Mouse (Mus musculus) hindbrain, embryonic 11.5 days (tissue): ENCODE data around the gene Mettl26. TPM values are rescaled to one million over a fixed set of nuclear protein-coding genes. Genes with fewer than 3 reads are reported as not detected.
A peak's percentile ranks its signal among the peaks of the same experiment; 100 is the strongest.

ENCODE experiments used
- ATAC-seq: fragments of 200-750 bp; cut with Nextera tagmentation; 2 replicates; pipeline ENCODE4 v1.8.0; 2017; ENCODE audit warnings: mild to moderate bottlenecking, moderate TSS enrichment, moderate library complexity; ENCODE audit not compliant: low FRiP score
- DNase-seq: peaks from one replicate; pipeline ENCODE4 v3.0.0-alpha.2; 2015; ENCODE audit warnings: low spot score
- H3K27ac ChIP-seq: fragments of 300-500 bp; sonication (generic); 2 replicates; pipeline ENCODE4 v1.5.1; 2014; ENCODE audit warnings: mild to moderate bottlenecking, low read depth, low read length
- H3K27me3 ChIP-seq: fragments of 300-500 bp; sonication (generic); 2 replicates; pipeline ENCODE4 v1.6.1; 2014; ENCODE audit warnings: mild to moderate bottlenecking, low read length, moderate library complexity, mixed read lengths; ENCODE audit not compliant: control insufficient read depth, insufficient read depth
- H3K36me3 ChIP-seq: fragments of 300-500 bp; sonication (generic); 2 replicates; pipeline ENCODE4 v1.6.1; 2014; ENCODE audit warnings: mild to moderate bottlenecking, low read length, moderate library complexity, mixed read lengths; ENCODE audit not compliant: control insufficient read depth, insufficient read depth
- H3K4me1 ChIP-seq: fragments of 300-500 bp; sonication (generic); replicated peaks from 2 replicates; pipeline ENCODE4 v1.6.1; 2014; ENCODE audit warnings: low read length, mixed read lengths; ENCODE audit not compliant: control insufficient read depth, insufficient read depth
- H3K4me2 ChIP-seq: fragments of 300-500 bp; sonication (generic); replicated peaks from 2 replicates; pipeline ENCODE4 v1.6.1; 2014; ENCODE audit warnings: mild to moderate bottlenecking, low read depth, low read length
- H3K4me3 ChIP-seq: fragments of 300-500 bp; sonication (generic); 2 replicates; pipeline ENCODE4 v1.5.1; 2014; ENCODE audit warnings: low read depth, low read length
- H3K9ac ChIP-seq: fragments of 300-500 bp; sonication (generic); 2 replicates; pipeline ENCODE4 v1.6.1; 2014; ENCODE audit warnings: low read depth, low read length
- H3K9me3 ChIP-seq: fragments of 300-500 bp; sonication (generic); 2 replicates; pipeline ENCODE4 v1.6.1; 2016; ENCODE audit warnings: low read length; ENCODE audit not compliant: control insufficient read depth
- WGBS: fragments of 180-500 bp; shearing (Covaris S2); extraction: QIAGEN DNeasy Blood & Tissue Kit; methylation state at CpG from one replicate; pipeline ENCODE4 v1.1.7; 2014; 5-methylcytosine and 5-hydroxymethylcytosine counted together
- polyA plus RNA-seq: library from polyadenylated mRNA; unstranded; fragments of >200 nt; fragmentation: Nextera tagmentation; extraction: Ambion mirVana; gene quantifications from 2 replicates; pipeline ENCODE4 v1.2.1, GENCODE M21; 2014

The Mettl26 gene
- polyA plus RNA-seq, 1 experiment from 2014 or later: 53.2 TPM

- H3K4me1 ChIP-seq: peaks cover 19% of the 10 kb centered on the region
- no peak overlapping the region for H3K27ac ChIP-seq
- no peaks in the 10 kb centered on the region for H3K36me3 ChIP-seq
- no peak overlapping the region for H3K9ac ChIP-seq
- no peak for DNase-seq
- no peaks in the 10 kb centered on the region for H3K9me3 ChIP-seq
- 95% methylated on average over 3 of the region's 3 CpGs for WGBS
- H3K4me2 ChIP-seq: 0 out of 2 replicates have a peak overlapping the region, but pooled peaks have one; percentile 5
- no peaks in the 10 kb centered on the region for H3K27me3 ChIP-seq
- no peak overlapping the region for H3K4me3 ChIP-seq
- no peak for ATAC-seq
Measured at GRCm38 (mm10) chr17:25877025-25877424, 2.2 kb downstream of the Mettl26 start.

GRCm38 (mm10) chr17:25877741-25878610 lies 3.1 kb downstream of the Mettl26 start:
- H3K27ac ChIP-seq: no peak overlapping the region
- H3K4me3 ChIP-seq: no peak overlapping the region
- ATAC-seq: no peak
- H3K4me1 ChIP-seq: peaks cover 21% of the 10 kb centered on the region
- no peaks in the 10 kb centered on the region for H3K9me3 ChIP-seq
- DNase-seq: no peak
- H3K9ac ChIP-seq: no peak overlapping the region
- H3K27me3 ChIP-seq: no peaks in the 10 kb centered on the region
- WGBS: 92% methylated on average over 32 of the region's 32 CpGs
- H3K4me2 ChIP-seq: no peak overlapping the region
- no peaks in the 10 kb centered on the region for H3K36me3 ChIP-seq

GRCm38 (mm10) chr17:25878611-25879180 lies 3.8 kb downstream of the Mettl26 start:
- no peaks in the 10 kb centered on the region for H3K27me3 ChIP-seq
- no peaks in the 10 kb centered on the region for H3K36me3 ChIP-seq
- DNase-seq (no peak), ATAC-seq (no peak)
- 87% methylated on average over 19 of the region's 19 CpGs for WGBS
- H3K4me1 ChIP-seq: peaks cover 21% of the 10 kb centered on the region
- no peak overlapping the region for H3K27ac ChIP-seq
- H3K4me2 ChIP-seq: no peak overlapping the region
- no peak overlapping the region for H3K9ac ChIP-seq
- no peak overlapping the region for H3K4me3 ChIP-seq
- H3K9me3 ChIP-seq: no peaks in the 10 kb centered on the region

- no peaks in the 10 kb centered on the region for H3K36me3 ChIP-seq
- peaks cover 21% of the 10 kb centered on the region for H3K4me1 ChIP-seq
- no peak overlapping the region for H3K4me2 ChIP-seq
- ATAC-seq (no peak), DNase-seq (peak; percentile 56)
- no peak overlapping the region for H3K4me3 ChIP-seq
- no peaks in the 10 kb centered on the region for H3K9me3 ChIP-seq
- 44% methylated on average over 4 of the region's 4 CpGs for WGBS
- H3K27ac ChIP-seq: no peak overlapping the region
- H3K27me3 ChIP-seq: no peaks in the 10 kb centered on the region
- H3K9ac ChIP-seq: no peak overlapping the region
Measured at GRCm38 (mm10) chr17:25879261-25879660, 4.4 kb downstream of the Mettl26 start.

GRCm38 (mm10) chr17:25879750-25880149 lies 4.9 kb downstream of the Mettl26 start:
- no peak overlapping the region for H3K9ac ChIP-seq
- H3K9me3 ChIP-seq: no peaks in the 10 kb centered on the region
- no peaks in the 10 kb centered on the region for H3K27me3 ChIP-seq
- no peak overlapping the region for H3K27ac ChIP-seq
- no peak overlapping the region for H3K4me3 ChIP-seq
- H3K4me2 ChIP-seq: no peak overlapping the region
- H3K36me3 ChIP-seq: no peaks in the 10 kb centered on the region
- no peak for DNase-seq
- 68% methylated on average over 8 of the region's 8 CpGs for WGBS
- ATAC-seq: no peak
- peaks cover 21% of the 10 kb centered on the region for H3K4me1 ChIP-seq

GRCm38 (mm10) chr17:25880196-25880910 lies 5.5 kb downstream of the Mettl26 start, which contains the start of gene Wfikkn1:
Gene Wfikkn1 (minus strand): TSS chr17:25880858.
- WGBS: 20% methylated on average over 5 of the region's 5 CpGs

GRCm38 (mm10) chr17:25880913-25881641 lies 6.2 kb downstream of the Mettl26 start:
- Histone ChIP-seq H3K27me3 (no peaks in the 10 kb centered on the region), H3K9ac (peak overlapping the region; percentile 37), H3K4me3 (no peak overlapping the region), H3K36me3 (no peaks in the 10 kb centered on the region), H3K9me3 (no peaks in the 10 kb centered on the region), H3K4me1 (peaks cover 21% of the 10 kb centered on the region), H3K4me2 (no peak overlapping the region), H3K27ac (peak overlapping the region; percentile 89)
- DNase-seq (peak; percentile 72), ATAC-seq (no peak)
- WGBS: 2% methylated on average over 5 of the region's 5 CpGs

More at GRCm38 (mm10) chr17:25880196-25880910, 5.5 kb downstream of the Mettl26 start, which contains the start of gene Wfikkn1:
- ATAC-seq: no peak
- no peaks in the 10 kb centered on the region for H3K9me3 ChIP-seq
- H3K27ac ChIP-seq: peak within 1 kb of the TSS; percentile 89
- H3K36me3 ChIP-seq: no peaks in the 10 kb centered on the region
- no peak within 1 kb of the TSS for H3K4me3 ChIP-seq
- no peak for DNase-seq
- peaks cover 21% of the 10 kb centered on the region for H3K4me1 ChIP-seq
- H3K9ac ChIP-seq: peak within 1 kb of the TSS; percentile 40
- no peaks in the 10 kb centered on the region for H3K27me3 ChIP-seq
- no peak within 1 kb of the TSS for H3K4me2 ChIP-seq

GRCm38 (mm10) chr17:25881691-25882090 lies 6.8 kb downstream of the Mettl26 start:
- ATAC-seq (no peak), DNase-seq (no peak)
- Histone ChIP-seq H3K27ac (peak overlapping the region; percentile 89), H3K27me3 (no peaks in the 10 kb centered on the region), H3K9me3 (no peaks in the 10 kb centered on the region), H3K4me1 (peaks cover 17% of the 10 kb centered on the region), H3K9ac (0 out of 2 replicates have a peak overlapping the region, but pooled peaks have one; percentile 40), H3K36me3 (no peaks in the 10 kb centered on the region), H3K4me3 (no peak overlapping the region), H3K4me2 (no peak overlapping the region)
- 11% methylated on average over 4 of the region's 4 CpGs for WGBS
